Comparison of ENCODE assay signal across 15 mouse cellular contexts in genomic region chr4:42904966-42905365, GRCm38 (mm10). TPM values are rescaled to one million over a fixed set of nuclear protein-coding genes. Genes with fewer than 3 reads are reported as not detected.
"Had no signal": no experiment of that assay in that cellular context is flagged by ENCODE, and none has a peak within 500 bp of the region (broad histone marks: within the 10 kb centered on the region; RNA-seq: fewer than 3 reads in every experiment).

No protein-coding gene starts in this region.

- ATAC-seq: liver, postnatal 0 days had no signal

- H3K9ac ChIP-seq: limb, embryonic 12.5 days; liver, embryonic 13.5 days; liver, postnatal 0 days; neural tube, embryonic 13.5 days; stomach, embryonic 15.5 days had no signal

- H3K27ac ChIP-seq: kidney, postnatal 0 days; limb, embryonic 12.5 days; liver, embryonic 13.5 days; neural tube, embryonic 13.5 days; stomach, embryonic 15.5 days had no signal

- H3K4me1 ChIP-seq: limb, embryonic 12.5 days; neural tube, embryonic 13.5 days; stomach, embryonic 15.5 days had no signal

- H3K4me3 ChIP-seq: limb, embryonic 12.5 days; liver, embryonic 13.5 days; neural tube, embryonic 13.5 days; stomach, embryonic 15.5 days had no signal

- H3K36me3 ChIP-seq: limb, embryonic 12.5 days; liver, embryonic 13.5 days; neural tube, embryonic 13.5 days; stomach, embryonic 15.5 days had no signal

- H3K9me3 ChIP-seq: limb, embryonic 12.5 days; liver, embryonic 13.5 days; neural tube, embryonic 13.5 days; stomach, embryonic 15.5 days had no signal

- H3K27me3 ChIP-seq: neural tube, embryonic 13.5 days had no signal

- H3K4me2 ChIP-seq: limb, embryonic 12.5 days; liver, embryonic 13.5 days; neural tube, embryonic 13.5 days; stomach, embryonic 15.5 days had no signal

- DNase-seq: kidney, adult 11 months; kidney, adult 9 months; kidney, postnatal 4 days; liver; liver, embryonic 13.5 days; liver, postnatal 0 days; retina, postnatal 1 day; right cerebral cortex, postnatal 4 days; spleen, adult 18-20 months; thymus, postnatal 4 days had no signal

RNA-seq across cellular contexts. Expression of gene Fam205c, which starts 30.9 kb away (rescaled TPM):
- polyA plus RNA-seq: limb, embryonic 12.5 days; lung, embryonic 16.5 days had no signal

RNA-seq across cellular contexts. Expression of gene Gm12394, which starts 48.4 kb away (rescaled TPM):
- polyA plus RNA-seq: stomach, embryonic 15.5 days had no signal

RNA-seq across cellular contexts. Expression of gene Fam205a1, which starts 51.3 kb away (rescaled TPM):
- polyA plus RNA-seq: limb, embryonic 12.5 days; stomach, embryonic 15.5 days had no signal
